Mouse (Mus musculus): Measurements from ENCODE around the gene Mad1l1.

The Mad1l1 gene

DNA sequence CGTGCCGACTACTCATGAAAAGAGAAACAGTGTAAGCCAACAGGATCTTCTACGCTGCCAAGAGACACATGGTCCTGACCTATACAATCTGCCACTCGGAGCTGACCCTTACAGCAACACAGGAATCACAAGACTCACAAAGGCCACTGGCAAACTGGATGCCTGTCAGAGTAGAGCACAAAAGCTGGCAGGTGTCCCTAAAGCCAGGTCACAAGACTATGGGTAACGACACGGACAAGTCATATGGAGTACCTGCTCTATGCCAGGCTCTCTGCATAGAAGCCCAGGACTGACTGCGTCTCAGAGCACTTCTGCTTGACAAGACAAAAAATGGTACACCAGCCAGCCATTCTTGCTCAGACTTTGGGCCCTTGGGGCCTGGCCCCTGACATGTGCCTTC is 234.1 kb downstream of the Mad1l1 start:
- DNase-seq (ENCODE audit: low spot score) = no peak

DNA sequence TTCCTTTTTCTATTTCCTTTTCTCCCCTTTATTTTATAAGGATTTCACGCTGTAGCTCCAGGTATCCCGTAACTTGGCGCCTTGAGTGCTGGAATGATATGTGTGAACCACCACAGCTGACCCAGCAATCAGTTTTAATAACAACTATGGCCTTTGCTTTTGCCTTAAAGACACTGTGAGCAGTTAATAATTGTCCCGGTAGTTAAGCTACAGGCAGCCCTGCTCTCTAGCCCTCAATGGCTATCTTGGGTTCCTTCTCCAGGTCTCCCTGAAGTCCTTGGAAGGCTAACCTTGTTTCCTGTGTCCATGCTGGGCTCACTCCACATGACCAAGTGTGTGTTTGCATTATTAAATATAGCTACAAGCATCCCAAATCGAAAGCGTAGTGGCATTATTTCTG is 237.0 kb downstream of the Mad1l1 start:
- DNase-seq (ENCODE audit: low spot score) = no peak

DNA sequence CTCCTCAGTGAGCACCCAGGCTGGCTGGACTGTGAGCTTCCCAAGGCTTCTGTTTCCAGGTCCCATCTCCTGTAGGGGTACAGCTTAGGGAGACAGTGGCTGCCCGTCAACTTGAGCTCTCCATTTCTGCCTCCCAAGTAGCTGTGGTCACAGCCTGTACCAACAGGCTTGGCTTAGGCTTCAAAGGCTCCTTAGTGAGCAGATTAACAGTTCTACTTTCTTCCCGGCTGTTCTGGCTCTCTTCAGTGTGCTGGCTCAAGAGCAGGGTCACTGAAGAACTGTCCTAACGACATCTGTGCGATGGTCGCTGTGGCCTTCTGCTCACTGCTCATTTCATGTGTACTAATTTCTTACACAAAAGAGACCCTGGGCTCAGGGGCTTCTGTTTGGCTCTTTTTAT is 237.4 kb downstream of the Mad1l1 start:
- DNase-seq (ENCODE audit: low spot score) = no peak

DNA sequence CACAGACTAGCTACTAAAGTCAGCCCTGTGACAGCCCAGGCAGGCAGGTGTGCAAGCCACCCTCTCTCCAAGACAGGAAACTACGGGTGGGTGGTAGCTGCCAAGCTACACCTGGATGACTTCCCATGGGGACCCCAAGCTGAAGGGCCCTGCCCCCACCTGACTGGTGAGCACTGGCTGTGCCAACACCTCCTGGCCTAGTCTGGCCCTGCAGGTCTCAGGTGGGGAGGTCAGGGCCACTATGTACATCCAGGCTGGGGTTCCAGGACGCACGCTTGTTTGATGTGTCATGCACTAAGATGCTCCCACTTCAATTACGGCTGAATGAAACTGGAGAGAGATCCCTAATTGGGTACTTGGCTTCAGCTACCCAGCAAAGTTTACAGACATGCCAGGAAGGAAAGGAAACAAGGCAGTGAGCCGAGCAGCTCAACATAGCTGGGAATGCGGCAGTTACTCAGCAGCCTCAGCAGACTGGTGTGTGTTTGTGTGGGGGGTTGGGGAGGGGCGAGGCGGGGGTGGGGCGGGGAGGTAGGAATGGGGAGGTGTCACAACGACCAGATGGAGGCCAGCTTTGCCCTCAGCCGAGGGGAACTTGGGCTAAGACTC is 239.0 kb downstream of the Mad1l1 start:
- DNase-seq (ENCODE audit: low spot score) = no peak

DNA sequence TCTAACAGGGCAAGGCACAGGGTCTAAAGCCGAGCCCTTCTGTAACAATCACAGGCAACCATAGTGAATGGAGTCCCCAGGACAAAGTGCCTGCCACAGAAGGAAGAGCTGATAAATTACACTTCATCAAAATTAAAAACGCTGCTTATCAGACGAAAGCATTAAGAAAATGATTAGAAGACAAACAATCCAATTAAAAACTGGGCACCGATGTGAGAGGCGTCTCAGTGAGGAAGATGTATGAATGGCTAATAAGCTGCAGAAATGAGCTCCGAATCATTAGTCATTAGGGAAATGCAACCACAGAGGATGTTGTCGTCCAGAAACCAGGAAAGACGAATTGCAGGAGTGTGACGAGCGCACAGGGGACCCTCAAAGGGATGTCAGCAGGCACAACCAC is 240.3 kb downstream of the Mad1l1 start:
- DNase-seq (ENCODE audit: low spot score) = no peak

DNA sequence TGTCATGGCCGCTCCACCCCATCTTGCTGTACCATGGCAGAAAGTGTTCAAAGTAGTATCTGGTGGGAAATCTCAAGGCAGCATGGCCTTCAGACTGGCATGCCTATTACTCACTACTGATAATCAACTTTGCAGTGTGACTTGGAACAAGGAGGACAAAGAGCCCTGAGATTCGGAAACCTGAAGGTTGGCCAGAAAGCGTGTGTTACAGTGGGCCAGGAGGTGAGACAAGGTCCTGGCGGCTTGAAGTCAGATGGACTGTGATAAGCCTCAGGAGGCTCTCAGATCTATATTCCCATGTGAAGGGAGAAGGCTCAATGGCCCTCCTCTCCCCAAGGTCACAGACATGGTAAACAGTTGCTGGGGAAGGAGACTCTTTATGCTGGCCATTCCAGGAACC is 241.8 kb downstream of the Mad1l1 start:
- DNase-seq (ENCODE audit: low spot score) = no peak

DNA sequence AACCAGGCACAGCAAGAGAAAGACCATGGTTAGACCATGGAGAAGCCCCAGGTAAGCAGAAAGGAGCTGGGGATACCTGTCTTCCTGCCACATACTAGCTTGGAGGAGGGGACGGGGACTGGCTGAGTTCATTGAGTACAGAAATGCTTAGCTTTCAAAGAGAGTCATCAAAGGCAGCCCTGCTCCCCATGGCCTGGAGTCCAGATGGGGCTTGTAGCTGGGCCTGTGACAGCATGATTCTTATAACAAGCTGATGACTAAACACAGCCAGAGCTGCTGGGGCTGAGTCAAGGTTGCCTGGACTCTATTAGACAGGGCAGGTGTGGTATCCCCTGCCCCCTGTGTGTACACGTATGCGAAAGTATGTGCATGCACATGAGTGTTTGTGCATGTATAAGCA is 242.9 kb downstream of the Mad1l1 start:
- no peak for DNase-seq (ENCODE audit: low spot score)

DNA sequence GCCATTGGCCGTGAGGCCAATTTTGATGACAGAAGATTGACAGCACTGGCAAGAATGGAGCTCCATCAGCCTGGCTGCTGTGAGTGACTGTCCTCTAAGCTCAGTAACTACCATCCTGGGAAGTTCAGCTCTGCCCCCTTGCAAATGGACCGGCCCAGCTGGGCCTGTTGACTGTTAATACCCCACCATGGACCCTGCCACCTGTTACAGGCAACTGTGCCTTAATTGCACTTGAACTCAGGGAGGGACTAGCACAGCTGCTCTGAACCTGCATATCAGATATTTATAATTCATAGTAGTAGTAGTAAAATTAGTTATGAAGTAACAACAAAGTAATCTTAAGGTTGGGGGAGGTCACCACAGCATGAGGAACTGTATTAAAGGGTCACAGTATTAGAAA is 244.9 kb downstream of the Mad1l1 start:
- no peak for DNase-seq (ENCODE audit: low spot score)

DNA sequence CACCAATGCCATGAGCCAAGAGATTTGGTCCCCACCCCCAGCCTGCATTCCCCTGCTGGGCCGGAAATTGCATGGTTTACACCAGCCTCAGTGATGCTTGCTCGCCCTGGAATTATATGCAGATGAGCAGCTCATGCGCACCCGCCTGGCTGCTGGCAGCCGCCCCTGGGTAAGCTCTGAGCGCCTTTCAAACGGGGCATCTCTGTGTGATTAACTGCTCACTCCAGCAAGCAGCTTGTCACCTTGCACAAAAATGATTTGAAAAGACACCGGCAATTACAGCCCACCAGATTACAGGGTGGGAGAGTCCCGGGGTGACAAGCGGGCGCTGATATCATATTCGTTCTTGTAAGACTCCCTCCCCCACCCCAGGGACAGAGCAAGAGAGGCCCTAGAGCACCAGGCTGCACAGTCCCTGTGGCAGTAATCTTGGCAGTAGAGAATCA is 247.7 kb downstream of the Mad1l1 start:
- no peak for DNase-seq (ENCODE audit: low spot score)

DNA sequence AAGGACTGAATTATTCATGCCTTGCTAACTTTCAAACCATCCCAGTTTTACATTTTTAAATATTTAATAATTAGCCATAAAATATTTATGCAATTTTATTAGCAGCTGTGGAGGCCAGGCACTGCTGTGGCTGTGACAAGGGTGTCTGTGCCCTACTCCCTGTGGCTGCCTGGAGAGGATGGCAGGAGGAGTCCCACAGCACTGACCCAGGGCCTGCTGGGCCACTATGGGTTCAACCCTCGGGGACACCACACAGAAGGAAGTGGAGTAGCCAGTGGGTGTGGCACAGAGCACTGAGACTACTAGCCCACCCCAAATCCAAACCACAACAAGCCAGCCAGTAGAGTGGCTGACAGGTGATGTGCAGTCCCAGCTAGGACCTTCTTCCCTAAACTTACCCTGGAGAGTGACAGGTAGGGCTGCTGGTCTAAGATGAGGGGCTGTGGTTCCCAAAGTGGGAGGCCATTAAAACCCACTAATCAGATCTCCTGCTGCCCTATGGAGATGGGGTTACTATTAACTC is 248.1 kb downstream of the Mad1l1 start:
- DNase-seq (ENCODE audit: low spot score) = no peak

DNA sequence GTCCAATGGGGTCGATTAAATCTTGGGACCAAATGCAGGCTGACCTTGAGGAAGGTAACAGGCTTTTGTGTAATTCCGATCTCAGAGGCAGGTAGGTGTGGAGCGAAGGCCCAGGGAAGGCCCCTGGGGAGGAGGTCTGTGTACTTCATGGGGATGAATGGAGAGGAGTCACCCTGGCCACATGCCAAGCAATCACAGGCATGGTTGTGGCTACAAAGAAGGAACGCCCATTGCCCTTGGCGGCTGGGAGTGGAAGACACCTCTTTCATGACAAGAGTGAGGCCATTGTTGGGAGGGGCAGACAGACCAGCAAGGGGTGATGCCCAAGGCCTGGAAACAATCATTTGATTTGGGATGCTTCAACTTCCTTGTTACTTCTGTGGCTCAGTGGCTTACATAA is 252.8 kb downstream of the Mad1l1 start:
- DNase-seq (ENCODE audit: low spot score) = no peak

DNA sequence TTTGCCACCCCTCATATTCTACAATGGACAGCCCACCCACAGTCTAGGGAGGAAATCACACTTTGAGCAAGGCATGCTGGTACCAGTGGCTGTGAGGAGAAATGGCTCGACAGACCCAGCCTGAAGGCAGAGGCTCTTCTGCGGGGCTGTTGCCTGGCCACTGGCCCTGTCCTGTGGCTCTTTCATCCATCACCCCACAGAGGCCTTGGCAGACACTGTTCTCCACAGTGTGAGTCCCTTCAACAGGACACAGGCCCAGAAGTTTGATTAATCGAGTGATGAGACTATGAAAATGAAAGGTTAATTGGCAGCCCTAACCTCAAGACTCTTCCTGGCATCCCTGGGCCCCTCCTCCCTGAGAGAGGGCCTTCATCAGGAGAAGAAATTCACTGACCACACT is 253.3 kb downstream of the Mad1l1 start:
- DNase-seq (ENCODE audit: low spot score) = no peak

DNA sequence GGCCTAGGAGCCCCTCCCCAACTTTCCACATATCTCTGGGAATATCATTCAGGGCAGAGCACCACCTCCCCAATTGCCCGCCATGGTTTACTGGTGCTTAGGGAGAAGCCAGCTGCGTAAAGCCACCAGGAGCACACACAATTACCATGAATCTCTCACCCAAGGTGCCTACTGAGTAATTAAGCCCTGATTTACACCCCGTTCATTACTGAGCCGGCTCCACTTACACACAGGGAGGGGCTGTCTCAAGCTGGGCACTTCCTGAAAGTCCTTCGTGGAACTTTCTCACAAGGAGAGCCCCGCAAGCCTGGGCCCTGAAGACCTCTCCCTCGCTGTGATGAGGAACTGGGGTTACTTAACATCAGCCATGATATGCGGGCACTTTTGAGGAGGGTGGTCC is 254.6 kb downstream of the Mad1l1 start:
- no peak for DNase-seq (ENCODE audit: low spot score)

DNA sequence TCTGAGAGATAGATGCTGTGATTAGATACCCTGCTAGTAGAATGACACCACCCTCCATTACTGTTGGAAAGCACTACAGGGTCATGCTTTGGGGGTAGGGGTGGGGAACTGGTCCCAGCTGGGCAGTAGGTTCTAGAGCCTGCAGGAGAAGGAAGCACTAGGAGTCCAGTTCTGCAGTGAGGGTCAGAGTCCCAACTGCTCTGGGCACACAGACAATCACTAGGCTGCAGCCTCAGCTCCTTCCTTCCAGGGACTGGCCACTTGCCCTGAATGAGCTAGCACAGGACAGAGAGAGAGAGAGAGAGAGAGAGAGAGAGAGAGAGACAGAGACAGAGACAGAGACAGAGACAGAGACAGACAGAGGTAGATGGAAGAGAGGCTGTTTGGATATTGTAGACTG is 255.1 kb downstream of the Mad1l1 start:
- no peak for DNase-seq (ENCODE audit: low spot score)

DNA sequence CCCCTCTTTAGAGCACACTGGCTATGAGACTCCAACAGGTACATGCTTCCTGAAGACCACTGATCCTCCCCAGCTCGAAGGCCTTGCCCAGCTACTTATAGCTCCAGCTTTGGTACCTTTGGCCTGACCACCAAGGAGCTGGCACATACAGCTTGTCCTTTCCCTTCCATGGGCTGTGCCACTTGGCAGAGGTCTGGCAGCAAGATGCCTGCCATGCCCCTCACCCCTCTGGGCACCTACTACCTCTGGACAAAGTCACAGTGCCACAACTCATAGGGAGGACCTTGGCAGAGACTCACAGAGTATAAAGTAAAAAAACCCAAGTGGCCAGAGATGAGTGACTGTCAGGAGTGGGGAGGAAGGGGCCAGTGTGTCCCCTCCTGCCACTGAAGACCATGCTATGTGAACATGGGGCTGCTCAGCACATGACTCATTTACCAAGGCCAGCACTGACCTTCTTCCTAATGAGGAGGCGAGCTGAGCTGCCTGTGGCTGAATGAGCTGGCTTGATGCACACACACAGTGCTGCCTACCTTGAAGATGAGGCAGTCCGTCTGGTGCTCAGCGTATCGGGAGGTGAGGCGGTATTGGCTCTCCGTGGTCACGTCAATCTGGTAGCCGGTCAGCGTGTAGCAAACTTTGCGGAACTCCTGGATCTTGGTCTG is 255.9 kb downstream of the Mad1l1 start:
- DNase-seq (ENCODE audit: low spot score) = no peak

DNA sequence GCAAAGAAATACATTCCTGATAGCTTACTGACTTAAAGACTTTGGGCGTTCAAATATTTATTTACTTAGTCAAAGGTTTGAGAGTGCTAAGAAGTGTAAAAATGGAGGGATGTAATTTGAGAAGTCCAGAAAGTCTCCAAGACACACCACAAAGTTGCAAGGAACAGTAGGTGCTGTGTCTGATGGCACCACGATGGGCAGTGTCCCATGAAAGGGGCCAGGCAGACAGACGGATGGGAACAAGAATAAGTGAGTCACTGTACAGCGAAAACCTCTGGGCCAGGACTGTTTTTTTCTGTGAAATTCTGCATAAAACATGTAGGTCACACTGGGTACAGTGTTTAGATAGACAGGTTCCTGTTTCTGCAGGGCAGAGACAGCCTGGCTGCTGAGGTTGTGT is 256.8 kb downstream of the Mad1l1 start:
- DNase-seq (ENCODE audit: low spot score) = no peak

DNA sequence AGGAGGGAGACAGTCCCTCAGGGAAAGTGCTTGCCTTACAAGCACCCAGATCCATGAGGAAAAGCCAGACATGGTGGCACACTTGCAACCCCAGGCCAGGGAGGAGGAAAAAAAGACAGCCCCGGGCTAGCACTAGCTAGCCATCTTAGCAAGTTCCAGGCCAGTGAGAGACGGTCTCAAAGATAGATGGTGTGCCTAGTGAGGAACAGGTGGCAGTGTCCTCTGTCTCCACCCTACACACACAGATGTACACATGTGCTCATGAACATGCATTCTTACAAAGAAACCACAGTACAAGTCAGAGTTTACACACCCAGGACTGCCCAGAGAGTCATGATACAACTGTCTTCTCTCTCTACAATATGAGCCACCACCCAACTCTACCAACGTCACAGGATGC is 258.5 kb downstream of the Mad1l1 start:
- no peak for DNase-seq (ENCODE audit: low spot score)

DNA sequence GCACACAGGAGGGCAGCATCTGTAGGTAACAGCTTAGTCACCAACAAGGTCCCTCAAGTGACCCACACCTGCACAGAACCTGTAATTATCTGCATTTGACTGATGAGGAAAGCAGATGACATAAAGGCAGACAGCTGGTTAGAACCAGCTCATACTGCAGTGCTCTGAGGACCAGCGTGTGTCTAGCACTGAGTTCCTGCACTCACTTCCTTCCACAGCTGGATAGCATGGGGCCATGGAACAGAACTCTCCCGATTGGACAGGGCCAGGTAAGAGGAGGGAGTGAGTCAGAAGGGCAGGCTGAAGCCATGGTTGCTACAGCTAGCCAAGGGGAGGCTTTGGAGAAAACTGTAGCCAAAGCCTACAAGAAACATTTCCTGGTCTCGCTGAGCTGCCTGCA is 259.0 kb downstream of the Mad1l1 start:
- DNase-seq (ENCODE audit: low spot score) = no peak

DNA sequence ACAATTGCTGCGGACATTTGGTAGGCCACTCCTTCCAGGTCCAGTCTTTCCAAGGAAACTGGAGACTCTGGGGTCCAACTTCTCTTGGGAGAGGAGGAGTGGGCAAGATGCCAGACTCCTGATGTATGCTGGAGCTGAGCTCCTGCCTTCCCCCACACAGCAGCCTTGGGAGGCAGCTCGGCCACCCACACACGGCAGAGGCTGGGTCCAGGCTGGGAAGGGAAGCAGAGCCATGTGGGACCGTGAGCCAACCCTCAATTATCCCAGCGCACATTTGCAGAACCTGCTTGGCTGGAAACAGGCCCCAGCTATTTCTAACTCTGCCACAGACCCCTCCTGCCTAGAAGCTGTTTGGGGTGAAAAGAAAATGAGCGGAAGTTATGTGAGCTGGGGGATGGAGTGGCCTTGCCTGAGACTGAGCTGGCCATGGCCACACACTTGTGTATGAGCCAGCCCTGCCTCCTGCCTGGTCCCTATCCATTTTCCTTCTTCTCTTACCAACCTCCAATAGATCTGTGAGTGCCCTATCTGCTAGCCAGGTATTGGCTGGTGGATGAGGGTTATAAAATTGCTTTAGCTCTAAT is 260.0 kb downstream of the Mad1l1 start:
- no peak for DNase-seq (ENCODE audit: low spot score)

DNA sequence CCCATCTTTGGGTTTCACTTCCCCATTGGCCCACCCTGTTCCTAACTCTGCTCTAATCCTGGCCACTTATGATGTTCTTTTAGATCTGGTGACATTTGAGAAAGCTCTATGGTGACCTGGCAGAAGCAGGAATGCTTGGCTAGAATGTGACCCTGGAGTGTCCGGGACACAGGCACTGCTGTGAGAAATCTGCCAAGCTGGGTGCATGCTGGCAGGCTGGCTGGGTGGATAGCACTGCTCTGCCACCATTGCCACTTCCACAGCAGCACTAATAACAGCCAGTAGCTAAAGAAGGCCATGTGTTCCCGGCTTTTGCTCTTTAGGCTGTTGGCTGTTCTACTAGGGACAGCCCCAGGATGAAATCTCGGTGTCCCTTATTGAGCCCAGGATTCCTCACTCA is 265.1 kb downstream of the Mad1l1 start:
- DNase-seq (ENCODE audit: low spot score) = no peak

DNA sequence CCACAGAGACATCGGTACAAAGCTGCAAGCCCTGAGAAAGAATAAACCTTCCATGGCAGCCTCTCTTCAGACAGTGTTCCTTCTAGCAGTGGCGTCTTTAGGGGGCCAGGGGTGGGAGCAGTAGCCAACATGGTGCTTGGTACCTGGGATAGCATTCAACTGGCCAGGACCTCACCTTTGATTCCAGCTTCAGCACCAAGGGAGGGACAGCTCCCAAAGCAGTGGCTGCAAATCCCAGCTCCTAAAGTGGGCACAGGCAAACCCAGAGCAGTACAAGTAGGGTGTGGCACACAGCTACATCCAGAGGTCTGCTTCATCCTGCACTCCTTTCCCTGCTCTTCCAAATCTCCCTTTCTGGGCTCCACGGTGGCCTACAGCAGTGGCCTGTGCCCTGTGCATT is 265.9 kb downstream of the Mad1l1 start:
- no peak for DNase-seq (ENCODE audit: low spot score)

DNA sequence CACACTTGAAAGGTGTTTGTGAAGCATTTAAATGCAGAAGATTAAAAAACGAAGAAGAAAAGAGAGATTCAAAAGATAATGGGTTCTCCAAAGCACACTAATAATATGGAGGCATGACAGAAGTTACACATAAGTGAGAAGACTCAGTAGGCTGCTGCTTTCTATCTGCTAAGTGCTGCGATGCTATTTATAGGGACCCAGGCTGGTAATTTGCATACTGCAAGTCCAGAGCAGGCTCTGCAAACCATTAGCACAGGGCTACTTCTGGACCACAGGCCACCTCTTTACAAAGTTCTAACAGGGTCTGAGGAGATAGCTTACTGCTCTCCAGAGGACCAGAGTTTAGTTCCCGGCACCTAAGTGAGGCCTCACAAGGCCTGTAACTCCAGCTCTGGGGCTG is 267.7 kb downstream of the Mad1l1 start:
- no peak for DNase-seq (ENCODE audit: low spot score)

DNA sequence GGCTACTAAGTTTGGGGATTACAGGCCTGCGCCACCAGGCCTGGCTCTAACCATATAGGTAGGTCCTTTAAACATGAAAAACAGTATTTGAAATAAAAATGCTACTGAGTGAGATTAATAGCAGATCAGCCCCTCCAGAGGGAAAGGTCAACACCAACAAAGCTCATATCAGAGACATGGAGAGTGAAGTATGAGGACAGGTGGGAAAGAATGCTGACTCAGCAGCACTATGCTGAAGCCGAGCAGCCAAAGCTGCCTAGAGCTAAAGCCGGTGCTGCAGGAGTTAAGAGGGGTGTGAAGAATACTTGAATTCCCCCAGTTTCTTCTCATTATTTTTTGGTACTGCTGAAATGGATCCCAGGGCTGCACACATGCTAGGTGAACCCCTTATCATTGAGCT is 268.9 kb downstream of the Mad1l1 start:
- no peak for DNase-seq (ENCODE audit: low spot score)

DNA sequence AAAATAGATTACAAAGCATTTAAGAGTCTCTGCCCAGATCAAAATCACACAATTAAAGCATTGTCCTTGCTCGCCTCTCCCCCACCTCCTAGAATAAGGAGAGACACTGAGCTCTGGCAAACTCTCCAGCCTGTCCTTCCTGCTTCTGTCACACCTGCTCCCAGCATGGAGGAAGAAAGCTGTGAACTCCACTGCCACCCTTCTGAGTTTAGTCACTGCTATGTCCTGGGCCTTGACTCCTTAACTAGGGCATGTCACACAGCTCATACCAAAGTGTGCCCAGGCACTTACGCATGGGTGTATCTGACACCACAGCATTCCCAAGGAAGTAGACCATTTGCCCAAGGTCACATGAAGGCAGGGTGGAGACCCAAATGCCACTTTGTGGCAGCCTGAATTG is 275.9 kb downstream of the Mad1l1 start:
- DNase-seq (ENCODE audit: low spot score) = no peak
